Mouse (Mus musculus) c-Kit-positive CD71-positive TER-119-positive erythroid progenitor cells, embryonic 14.5 days (primary cell): Measurements from ENCODE around the gene Pla2g7.
A peak's percentile ranks its signal among the peaks of the same experiment; 100 is the strongest.

Experiments used
- DNase-seq: peaks from one replicate; pipeline ENCODE4 v3.0.0-alpha.2; 2013; ENCODE audit warnings: low spot score

Gene Pla2g7

DNA sequence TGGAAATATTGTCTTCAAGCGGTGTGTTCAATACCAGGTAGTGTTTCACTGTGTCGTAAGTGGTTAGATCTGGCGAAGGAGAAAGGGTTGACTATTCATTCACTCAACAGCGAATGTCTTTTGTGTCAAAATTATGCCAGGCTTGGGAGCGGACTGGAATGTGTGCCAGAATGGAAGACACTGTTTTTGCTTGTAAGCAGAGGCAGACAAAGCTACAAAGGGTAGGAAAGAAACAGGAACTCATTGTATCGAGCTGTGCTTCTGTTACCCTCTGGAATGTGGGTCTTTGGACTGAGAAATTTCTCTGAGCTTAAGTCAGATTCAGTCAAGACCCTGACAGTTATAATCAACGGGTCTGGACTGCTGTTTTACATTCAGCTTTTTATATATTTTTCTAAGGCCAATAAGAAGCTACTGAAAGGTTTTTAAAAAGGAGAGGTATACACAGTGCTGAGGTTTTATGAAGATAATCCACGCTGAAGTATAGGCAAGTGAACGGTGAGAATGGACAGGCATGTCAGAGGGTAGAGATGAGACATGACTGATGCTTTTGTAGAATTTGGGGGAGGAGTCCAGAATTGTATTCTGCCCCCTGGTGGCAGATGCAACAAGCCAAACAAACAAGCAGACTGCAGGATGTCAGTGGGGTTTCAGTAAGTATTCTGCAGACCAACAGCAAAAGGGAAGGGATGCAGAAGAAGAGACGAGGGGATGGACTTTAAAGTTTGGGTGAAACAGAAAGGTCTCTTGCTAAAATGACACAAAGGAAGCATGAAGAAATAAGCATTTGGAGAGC lies 81.9 kb downstream of the Pla2g7 start:
- peak; percentile 11 for DNase-seq

DNA sequence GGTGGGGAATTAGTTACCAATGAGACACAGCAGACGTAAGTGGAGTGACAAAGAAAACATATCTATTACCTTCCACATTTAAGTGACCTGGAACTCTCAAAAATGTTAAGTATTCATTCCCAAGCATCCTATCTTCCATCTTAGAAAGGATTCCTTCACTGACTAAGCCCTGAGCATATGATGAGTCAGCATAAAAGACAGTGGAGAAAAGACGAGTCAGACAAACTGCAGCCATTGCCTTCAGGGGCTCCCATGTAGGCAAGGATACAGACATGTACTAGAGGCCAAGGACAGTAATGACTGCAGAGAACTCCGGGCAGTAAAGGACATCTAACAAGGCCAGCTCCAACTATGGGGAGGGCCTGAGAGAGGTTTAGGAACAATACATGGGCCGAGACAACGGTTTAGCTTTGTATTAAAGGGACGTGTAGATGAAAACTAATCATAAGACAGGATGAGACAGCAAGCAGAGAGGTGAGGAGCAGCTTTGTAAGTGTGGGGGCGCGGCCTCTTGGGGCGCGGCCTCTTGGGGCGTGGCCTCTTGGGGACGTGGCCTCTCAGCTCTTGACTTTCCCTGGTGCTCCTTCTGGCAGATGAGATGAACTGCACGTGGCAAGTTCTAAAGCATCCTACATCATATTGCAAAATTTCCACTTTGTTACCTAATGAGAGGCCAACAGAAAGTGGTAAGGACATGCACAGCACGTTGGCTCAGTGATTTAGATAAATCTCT lies 83.6 kb downstream of the Pla2g7 start:
- DNase-seq: no peak
